Mouse (Mus musculus) limb, embryonic 12.5 days (tissue): ENCODE data around the gene Eif2b3. TPM values are rescaled to one million over a fixed set of nuclear protein-coding genes. Genes with fewer than 3 reads are reported as not detected.
A peak's percentile ranks its signal among the peaks of the same experiment; 100 is the strongest.

Experiments used
- ATAC-seq: fragments of 200-750 bp; cut with Nextera tagmentation; 2 replicates; pipeline ENCODE4 v1.8.0; 2017; ENCODE audit warnings: low read depth, moderate TSS enrichment; ENCODE audit not compliant: insufficient number of reproducible peaks, insufficient read depth, low FRiP score, low TSS enrichment
- H3K27ac ChIP-seq: fragments of 300-500 bp; sonication (generic); 2 replicates; pipeline ENCODE4 v1.5.1; 2016; ENCODE audit warnings: mild to moderate bottlenecking, moderate library complexity
- H3K27me3 ChIP-seq: fragments of 300-500 bp; sonication (generic); 2 replicates; pipeline ENCODE4 v1.6.1; 2016; ENCODE audit warnings: mild to moderate bottlenecking, moderate library complexity
- H3K36me3 ChIP-seq: fragments of 300-500 bp; sonication (generic); 2 replicates; pipeline ENCODE4 v1.6.1; 2016; ENCODE audit warnings: mild to moderate bottlenecking, moderate library complexity
- H3K4me1 ChIP-seq: fragments of 300-500 bp; sonication (generic); replicated peaks from 2 replicates; pipeline ENCODE4 v1.6.1; 2016
- H3K4me2 ChIP-seq: fragments of 300-500 bp; sonication (generic); 2 replicates; pipeline ENCODE4 v1.6.1; 2016; ENCODE audit warnings: mild to moderate bottlenecking, moderate library complexity
- H3K4me3 ChIP-seq: fragments of 300-500 bp; sonication (generic); replicated peaks from 2 replicates; pipeline ENCODE4 v1.5.1; 2016; ENCODE audit warnings: mild to moderate bottlenecking
- H3K9ac ChIP-seq: fragments of 300-500 bp; sonication (generic); replicated peaks from 2 replicates; pipeline ENCODE4 v1.6.1; 2016; ENCODE audit warnings: mild to moderate bottlenecking, moderate library complexity
- H3K9me3 ChIP-seq: fragments of 300-500 bp; sonication (generic); 2 replicates; pipeline ENCODE4 v1.6.1; 2016; ENCODE audit warnings: mild to moderate bottlenecking, moderate library complexity
- WGBS: fragments of 180-500 bp; shearing (Covaris S2); methylation state at CpG from one replicate; pipeline ENCODE4 v1.1.7; 2016; 5-methylcytosine and 5-hydroxymethylcytosine counted together
- polyA plus RNA-seq: library from polyadenylated mRNA; unstranded; fragments of >200 nt; fragmentation: Nextera tagmentation; extraction: Ambion mirVana; gene quantifications from 2 replicates; pipeline ENCODE4 v1.2.1, GENCODE M21; 2016

Eif2b3 gene
- polyA plus RNA-seq, 1 experiment from 2014 or later: 53.0 TPM

- peaks cover 12% of the 10 kb centered on the region for H3K36me3 ChIP-seq
- H3K4me2 ChIP-seq: peak overlapping the region; percentile 95
- peaks cover 37% of the 10 kb centered on the region for H3K4me1 ChIP-seq
- no peaks in the 10 kb centered on the region for H3K9me3 ChIP-seq
- peaks cover 3% of the 10 kb centered on the region; the same call in 1 of the 2 replicates for H3K27me3 ChIP-seq
- ATAC-seq: no peak
- H3K4me3 ChIP-seq: peak overlapping the region; percentile 68
- H3K9ac ChIP-seq: peak overlapping the region; percentile 70
- 10% methylated on average over 5 of the region's 5 CpGs for WGBS
- no peak overlapping the region for H3K27ac ChIP-seq
These were observed 77.5 kb downstream of the Eif2b3 start for GRCm38 (mm10) chr4:117096666-117097065.

- Histone ChIP-seq H3K27me3 (peaks cover 3% of the 10 kb centered on the region; the same call in 1 of the 2 replicates), H3K4me3 (0 out of 2 replicates have a peak overlapping the region, but pooled peaks have one; percentile 68), H3K9ac (no peak overlapping the region), H3K27ac (peak overlapping the region; percentile 62; the same call in 1 of the 2 replicates), H3K4me2 (peak overlapping the region; percentile 95), H3K36me3 (peaks cover 12% of the 10 kb centered on the region), H3K4me1 (peaks cover 37% of the 10 kb centered on the region), H3K9me3 (no peaks in the 10 kb centered on the region)
- WGBS: 53% methylated on average over 8 of the region's 8 CpGs
- ATAC-seq: no peak
These were observed 79.0 kb downstream of the Eif2b3 start for GRCm38 (mm10) chr4:117097969-117098763.

- Histone ChIP-seq H3K27me3 (peaks cover 3% of the 10 kb centered on the region; the same call in 1 of the 2 replicates), H3K4me3 (no peak overlapping the region), H3K9ac (no peak overlapping the region), H3K9me3 (no peaks in the 10 kb centered on the region), H3K36me3 (peaks cover 12% of the 10 kb centered on the region), H3K4me2 (peak overlapping the region; percentile 95), H3K4me1 (peaks cover 37% of the 10 kb centered on the region), H3K27ac (peak overlapping the region; percentile 62; the same call in 1 of the 2 replicates)
- 75% methylated on average over 2 of the region's 2 CpGs for WGBS
- ATAC-seq: no peak
These were observed 79.5 kb downstream of the Eif2b3 start for GRCm38 (mm10) chr4:117098764-117099036.

GRCm38 (mm10) chr4:117100036-117100435, 80.8 kb downstream of the Eif2b3 start:
- H3K4me1 ChIP-seq: peaks cover 37% of the 10 kb centered on the region
- no peak for ATAC-seq

GRCm38 (mm10) chr4:117101218-117101617, 82.0 kb downstream of the Eif2b3 start:
- no peak overlapping the region for H3K4me3 ChIP-seq
- no peak overlapping the region for H3K9ac ChIP-seq
- ATAC-seq: no peak
- H3K27ac ChIP-seq: no peak overlapping the region
- H3K4me1 ChIP-seq: peaks cover 29% of the 10 kb centered on the region
- peaks cover 3% of the 10 kb centered on the region; the same call in 1 of the 2 replicates for H3K27me3 ChIP-seq
- 43% methylated on average over 7 of the region's 7 CpGs for WGBS
- H3K4me2 ChIP-seq: no peak overlapping the region
- no peaks in the 10 kb centered on the region for H3K9me3 ChIP-seq
- H3K36me3 ChIP-seq: peaks cover 18% of the 10 kb centered on the region

More at GRCm38 (mm10) chr4:117100036-117100435, 80.8 kb downstream of the Eif2b3 start:
- H3K4me3 ChIP-seq: no peak overlapping the region
- no peaks in the 10 kb centered on the region for H3K9me3 ChIP-seq
- H3K9ac ChIP-seq: no peak overlapping the region
- H3K4me2 ChIP-seq: no peak overlapping the region
- WGBS: 80% methylated on average over 4 of the region's 4 CpGs
- peaks cover 12% of the 10 kb centered on the region for H3K36me3 ChIP-seq
- H3K27ac ChIP-seq: no peak overlapping the region
- H3K27me3 ChIP-seq: peaks cover 3% of the 10 kb centered on the region; the same call in 1 of the 2 replicates

- no peak overlapping the region for H3K27ac ChIP-seq
These were observed 85.5 kb downstream of the Eif2b3 start for GRCm38 (mm10) chr4:117104672-117105071.

GRCm38 (mm10) chr4:117105127-117105526, 85.9 kb downstream of the Eif2b3 start:
- ATAC-seq: no peak
- WGBS: 68% methylated on average over 10 of the region's 10 CpGs
- Histone ChIP-seq H3K4me1 (0 out of 2 replicates have a peak, but pooled peaks cover 5% of the 10 kb centered on the region), H3K9me3 (no peaks in the 10 kb centered on the region), H3K9ac (no peak overlapping the region; the same call in 1 of the 2 replicates), H3K27ac (no peak overlapping the region), H3K36me3 (peaks cover 46% of the 10 kb centered on the region), H3K4me2 (no peak overlapping the region), H3K4me3 (no peak overlapping the region), H3K27me3 (no peaks in the 10 kb centered on the region)

More at GRCm38 (mm10) chr4:117104672-117105071, 85.5 kb downstream of the Eif2b3 start:
- H3K4me3 ChIP-seq: no peak overlapping the region
- no peaks in the 10 kb centered on the region for H3K9me3 ChIP-seq
- ATAC-seq: no peak
- 0 out of 2 replicates have a peak, but pooled peaks cover 5% of the 10 kb centered on the region for H3K4me1 ChIP-seq
- H3K36me3 ChIP-seq: peaks cover 45% of the 10 kb centered on the region
- 82% methylated on average over 10 of the region's 10 CpGs for WGBS
- no peaks in the 10 kb centered on the region for H3K27me3 ChIP-seq
- no peak overlapping the region; the same call in 1 of the 2 replicates for H3K9ac ChIP-seq
- H3K4me2 ChIP-seq: no peak overlapping the region

- no peak for ATAC-seq
- H3K9ac ChIP-seq: no peak overlapping the region
- 90% methylated on average over 18 of the region's 18 CpGs for WGBS
- no peaks in the 10 kb centered on the region for H3K4me1 ChIP-seq
- H3K27me3 ChIP-seq: no peaks in the 10 kb centered on the region
- H3K27ac ChIP-seq: no peak overlapping the region
- H3K4me3 ChIP-seq: no peak overlapping the region
- H3K36me3 ChIP-seq: peaks cover 61% of the 10 kb centered on the region
- no peak overlapping the region for H3K4me2 ChIP-seq
- H3K9me3 ChIP-seq: no peaks in the 10 kb centered on the region
These were observed 88.8 kb downstream of the Eif2b3 start for GRCm38 (mm10) chr4:117107813-117108523.

GRCm38 (mm10) chr4:117108524-117108849, 89.3 kb downstream of the Eif2b3 start:
- Histone ChIP-seq H3K27ac (no peak overlapping the region), H3K4me3 (no peak overlapping the region), H3K9ac (no peak overlapping the region), H3K4me2 (no peak overlapping the region), H3K9me3 (no peaks in the 10 kb centered on the region), H3K27me3 (no peaks in the 10 kb centered on the region), H3K36me3 (peaks cover 66% of the 10 kb centered on the region), H3K4me1 (no peaks in the 10 kb centered on the region)
- WGBS: 88% methylated on average over 6 of the region's 6 CpGs
- no peak for ATAC-seq

GRCm38 (mm10) chr4:117109330-117109729, 90.1 kb downstream of the Eif2b3 start:
- no peak overlapping the region for H3K27ac ChIP-seq
- peaks cover 74% of the 10 kb centered on the region for H3K36me3 ChIP-seq
- 93% methylated on average over 25 of the region's 25 CpGs for WGBS
- H3K4me3 ChIP-seq: no peak overlapping the region
- H3K9ac ChIP-seq: no peak overlapping the region
- no peak for ATAC-seq
- no peak overlapping the region for H3K4me2 ChIP-seq
- no peaks in the 10 kb centered on the region for H3K27me3 ChIP-seq
- H3K9me3 ChIP-seq: no peaks in the 10 kb centered on the region
- no peaks in the 10 kb centered on the region for H3K4me1 ChIP-seq

GRCm38 (mm10) chr4:117110249-117110648, 91.0 kb downstream of the Eif2b3 start:
- Histone ChIP-seq H3K9me3 (no peaks in the 10 kb centered on the region), H3K4me1 (no peaks in the 10 kb centered on the region), H3K27ac (no peak overlapping the region), H3K4me3 (no peak overlapping the region), H3K27me3 (no peaks in the 10 kb centered on the region), H3K4me2 (no peak overlapping the region), H3K36me3 (peaks cover 82% of the 10 kb centered on the region), H3K9ac (no peak overlapping the region)
- no peak for ATAC-seq
- WGBS: 90% methylated on average over 13 of the region's 13 CpGs
